Mouse (Mus musculus) small intestine, adult 2 months (tissue): ENCODE results near the gene Rplp2. TPM values are rescaled to one million over a fixed set of nuclear protein-coding genes. Genes with fewer than 3 reads are reported as not detected.
"Not testable (repeated sequence)": the region's sequence is repeated elsewhere in the genome, so short reads cannot be mapped to it uniquely, and the experiment has no call there.

Experiments
- H3K27ac ChIP-seq: fragments of 200-500 bp; 2 replicates; pipeline ENCODE4 v1.5.1; 2012; ENCODE audit warnings: low read depth, low read length, control low read depth, inconsistent platforms; ENCODE audit not compliant: insufficient read depth
- H3K27me3 ChIP-seq: fragments of 200-500 bp; 2 replicates; pipeline ENCODE4 v1.6.1; 2012; ENCODE audit warnings: mild to moderate bottlenecking, moderate library complexity, low read length, inconsistent platforms; ENCODE audit not compliant: control insufficient read depth, insufficient read depth
- H3K36me3 ChIP-seq: fragments of 200-500 bp; 2 replicates; pipeline ENCODE4 v1.6.1; 2012; ENCODE audit warnings: mild to moderate bottlenecking, low read length, control low read depth, inconsistent platforms; ENCODE audit not compliant: control insufficient read depth, insufficient read depth
- H3K4me1 ChIP-seq: fragments of 200-500 bp; 2 replicates; pipeline ENCODE4 v1.6.1; 2012; ENCODE audit warnings: low read length, inconsistent platforms, mixed read lengths; ENCODE audit not compliant: control insufficient read depth, insufficient read depth, insufficient read length
- H3K4me3 ChIP-seq: fragments of 200-500 bp; 2 replicates; pipeline ENCODE4 v1.5.1; 2012; ENCODE audit warnings: low read depth, mild to moderate bottlenecking, control low read depth, inconsistent platforms, low read length, moderate library complexity
- CTCF ChIP-seq: fragments of 200-500 bp; IDR thresholded peaks from 2 replicates; pipeline ENCODE4 v1.5.1; 2012; ENCODE audit warnings: low read depth, mild to moderate bottlenecking, control low read depth, inconsistent platforms, low read length, moderate library complexity, mixed read lengths; ENCODE audit not compliant: insufficient replicate concordance, insufficient read length; ENCODE audit errors: extremely low read depth
- POLR2A ChIP-seq: fragments of 200-500 bp; IDR thresholded peaks from 2 replicates; pipeline ENCODE4 v1.6.1; 2012; ENCODE audit warnings: low read depth, mild to moderate bottlenecking, control low read depth, inconsistent platforms, low read length, moderate library complexity
- WGBS: fragments of 180-500 bp; shearing (Covaris S2); methylation state at CpG from one replicate; pipeline ENCODE4 v1.1.7; 2018; 5-methylcytosine and 5-hydroxymethylcytosine counted together
- polyA plus RNA-seq: library from polyadenylated mRNA; depleted of rRNA; stranded (reverse); fragments of >200 nt; gene quantifications from 2 replicates; pipeline ENCODE4 v1.2.3, GENCODE M21; 2012

The Rplp2 gene
- polyA plus RNA-seq, 1 experiment: 441 TPM

DNA sequence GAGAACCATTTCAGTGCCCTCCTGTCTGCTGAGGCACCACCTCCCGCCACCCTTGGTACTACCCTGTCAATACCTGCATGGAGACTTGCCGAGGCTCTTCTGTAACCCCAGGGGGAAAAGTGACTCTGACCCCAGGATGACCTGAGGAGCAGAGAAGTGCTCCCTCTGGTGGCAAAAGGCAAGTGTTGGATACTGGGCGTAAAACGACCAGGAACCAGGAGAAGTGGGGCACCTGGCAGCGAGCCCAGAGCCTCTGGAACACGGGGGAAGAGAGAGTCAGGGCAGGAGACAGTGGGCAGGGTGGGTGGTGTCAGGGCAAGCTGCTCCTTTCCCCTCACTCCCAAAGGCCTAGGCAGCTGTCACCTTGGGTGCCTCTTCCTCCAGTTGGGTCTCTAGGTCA lies 6.6 kb upstream of the Rplp2 start:
- H3K27ac ChIP-seq: no peak overlapping the region
- WGBS: 18% methylated on average over 6 of the region's 6 CpGs
- no peaks in the 10 kb centered on the region for H3K27me3 ChIP-seq
- H3K4me1 ChIP-seq: peaks cover 23% of the 10 kb centered on the region
- no peak overlapping the region for H3K4me3 ChIP-seq
- TF ChIP-seq POLR2A (no peak), CTCF (peak; percentile 90; the same call in 1 of the 2 replicates)
- no peaks in the 10 kb centered on the region for H3K36me3 ChIP-seq

DNA sequence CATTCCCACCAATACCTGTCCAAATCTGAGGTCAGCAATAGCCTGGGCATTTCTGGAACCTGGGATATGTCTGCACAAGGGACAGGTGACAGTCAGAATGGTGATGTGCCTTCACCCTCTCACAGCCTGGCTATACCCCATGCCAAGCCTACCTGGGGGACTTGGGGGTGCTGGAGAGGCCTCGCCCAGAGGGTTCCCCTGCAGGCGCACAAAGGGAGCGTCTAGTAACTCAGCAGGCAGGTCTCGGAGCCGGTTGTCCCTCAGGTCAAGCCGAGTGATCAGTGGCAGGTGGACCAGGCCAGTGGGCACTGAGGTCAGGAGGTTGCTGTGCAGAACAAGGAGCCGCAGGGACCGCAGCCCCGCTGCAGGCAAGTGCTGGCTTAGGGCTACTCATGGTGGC lies 5.7 kb upstream of the Rplp2 start:
- no peak overlapping the region for H3K4me3 ChIP-seq

DNA sequence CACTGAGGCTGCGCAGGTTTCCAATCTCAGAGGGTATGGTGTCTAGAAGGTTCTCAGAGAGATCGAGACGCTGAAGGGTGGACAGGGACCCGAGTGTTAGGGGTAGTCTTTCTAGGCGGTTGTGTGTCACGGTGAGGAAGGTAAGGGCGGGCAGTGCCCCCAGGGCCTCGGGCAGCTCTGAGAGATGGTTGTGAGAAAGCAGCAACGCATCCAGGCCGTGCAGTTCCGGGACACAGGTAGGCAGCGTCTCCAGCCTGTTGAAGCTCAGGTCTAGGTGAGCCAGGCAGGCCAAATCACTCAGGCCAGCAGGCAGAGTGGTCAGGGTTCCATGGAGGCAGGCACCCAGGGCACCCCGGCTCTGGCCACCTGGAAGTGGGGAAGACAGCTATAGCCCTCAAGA lies 5.0 kb upstream of the Rplp2 start:
- TF ChIP-seq POLR2A: no peak
- TF ChIP-seq CTCF: no peak
- WGBS: 89% methylated on average over 13 of the region's 13 CpGs
- Histone ChIP-seq H3K4me1 (peaks cover 14% of the 10 kb centered on the region), H3K36me3 (no peaks in the 10 kb centered on the region), H3K27ac (no peak overlapping the region), H3K4me3 (no peak overlapping the region), H3K27me3 (no peaks in the 10 kb centered on the region)

More for the DNA sequence above, 5.7 kb upstream of the Rplp2 start:
- TF ChIP-seq POLR2A (no peak), CTCF (no peak)
- Histone ChIP-seq H3K27ac (no peak overlapping the region), H3K27me3 (no peaks in the 10 kb centered on the region), H3K4me1 (peaks cover 15% of the 10 kb centered on the region), H3K36me3 (no peaks in the 10 kb centered on the region)
- 96% methylated on average over 9 of the region's 9 CpGs for WGBS

DNA sequence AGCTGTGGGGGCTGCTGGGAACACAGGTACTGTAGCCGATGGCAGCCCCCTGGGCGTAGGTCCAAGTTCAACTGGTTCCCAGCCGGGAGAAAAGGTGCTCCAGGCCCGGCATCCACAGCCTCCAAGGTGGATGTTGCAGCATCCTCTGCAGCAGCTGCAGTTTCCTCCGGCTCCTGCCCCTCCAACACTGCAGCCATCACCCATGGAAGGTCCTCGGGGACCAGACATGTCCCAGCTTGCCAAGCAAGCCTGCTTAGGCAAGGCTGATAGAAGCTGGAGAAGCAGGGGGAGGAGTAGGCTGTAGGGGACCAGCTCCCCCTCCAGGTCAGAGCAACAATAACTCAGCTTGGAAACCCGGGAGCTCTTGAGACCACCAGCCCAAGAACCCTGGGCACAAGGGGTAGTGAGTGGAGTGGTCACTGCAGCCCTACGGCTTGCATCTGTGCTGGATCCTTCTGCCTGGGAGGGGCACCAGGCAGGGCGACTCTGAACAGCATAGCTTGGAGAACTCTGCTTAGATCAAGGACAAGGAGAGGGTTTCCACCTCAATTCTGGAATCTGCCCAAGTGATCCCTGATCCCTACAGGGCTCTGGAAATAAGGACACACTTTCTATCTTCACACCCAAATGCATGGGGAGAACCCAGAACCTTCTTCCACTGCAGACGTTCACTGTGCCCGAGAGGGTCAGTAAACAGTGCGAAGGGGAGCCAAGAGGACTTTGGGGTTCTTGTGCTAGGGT lies 3.9 kb upstream of the Rplp2 start:
- H3K36me3 ChIP-seq: no peaks in the 10 kb centered on the region
- WGBS: 4% methylated on average over 12 of the region's 12 CpGs
- H3K27me3 ChIP-seq: no peaks in the 10 kb centered on the region
- peaks cover 14% of the 10 kb centered on the region for H3K4me1 ChIP-seq
- H3K27ac ChIP-seq: 0 out of 2 replicates have a peak overlapping the region, but pooled peaks have one; percentile 8
- TF ChIP-seq POLR2A: no peak
- TF ChIP-seq CTCF: peak; percentile 36; the same call in 1 of the 2 replicates
- H3K4me3 ChIP-seq: peak overlapping the region; percentile 82

DNA sequence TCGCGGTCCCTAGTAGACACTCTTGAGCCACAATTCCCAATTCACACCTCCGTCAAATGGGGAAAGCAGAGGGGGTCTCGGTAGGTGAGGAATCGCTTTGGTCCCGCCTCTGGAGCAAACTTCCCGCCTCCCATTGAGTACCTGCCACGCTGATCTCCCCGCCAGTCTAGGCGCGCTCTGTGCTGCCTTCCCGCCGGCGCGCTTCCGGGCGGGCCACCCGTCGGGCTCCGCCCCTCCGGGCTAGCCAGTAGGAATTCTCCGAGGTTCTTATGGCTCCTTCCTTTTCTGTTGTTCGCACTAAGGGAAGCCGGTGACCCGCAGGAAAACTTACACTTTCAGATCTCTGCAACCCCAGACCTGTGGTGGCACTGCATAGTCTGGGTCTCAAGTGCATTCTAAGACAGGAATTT lies 3.3 kb upstream of the Rplp2 start, which contains the start of gene Pidd1:
Pidd1 (minus strand) TSS at position 198 of the 410 bp plus-strand sequence.
- under 1% methylated on average over 25 of the region's 25 CpGs for WGBS
- Histone ChIP-seq H3K36me3 (peaks cover 4% of the 10 kb centered on the region), H3K27me3 (no peaks in the 10 kb centered on the region), H3K27ac (peak within 1 kb of the TSS; percentile 64), H3K4me1 (peaks cover 17% of the 10 kb centered on the region), H3K4me3 (peak within 1 kb of the TSS; percentile 82)
- no peak for TF ChIP-seq CTCF
- TF ChIP-seq POLR2A: peak; percentile 43; the same call in 1 of the 2 replicates

DNA sequence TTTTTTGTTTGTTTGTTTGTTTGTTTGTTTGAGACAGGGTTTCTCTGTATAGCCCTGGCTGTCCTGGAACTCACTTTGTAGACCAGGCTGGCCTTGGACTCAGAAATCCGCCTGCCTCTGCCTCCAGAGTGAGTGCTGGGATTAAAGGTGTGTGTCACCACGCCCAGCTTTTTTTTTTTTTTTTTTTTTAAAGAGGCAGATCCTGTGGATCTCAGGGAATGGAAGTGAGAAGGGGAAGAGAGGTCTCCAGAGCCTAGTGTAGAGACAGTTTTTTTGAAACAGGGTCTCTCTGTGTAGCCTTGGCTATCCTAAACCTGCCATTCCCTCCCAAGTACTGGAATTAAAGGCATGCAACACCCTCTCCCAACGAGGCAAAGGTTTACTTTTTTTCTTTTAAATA lies 796 bp upstream of the Rplp2 start:
- H3K27me3 ChIP-seq, H3K4me3 ChIP-seq, H3K27ac ChIP-seq: not testable (repeated sequence)
- Histone ChIP-seq H3K36me3 (peaks cover 20% of the 10 kb centered on the region), H3K4me1 (peaks cover 12% of the 10 kb centered on the region)
- 54% methylated on average over 3 of the region's 3 CpGs for WGBS

DNA sequence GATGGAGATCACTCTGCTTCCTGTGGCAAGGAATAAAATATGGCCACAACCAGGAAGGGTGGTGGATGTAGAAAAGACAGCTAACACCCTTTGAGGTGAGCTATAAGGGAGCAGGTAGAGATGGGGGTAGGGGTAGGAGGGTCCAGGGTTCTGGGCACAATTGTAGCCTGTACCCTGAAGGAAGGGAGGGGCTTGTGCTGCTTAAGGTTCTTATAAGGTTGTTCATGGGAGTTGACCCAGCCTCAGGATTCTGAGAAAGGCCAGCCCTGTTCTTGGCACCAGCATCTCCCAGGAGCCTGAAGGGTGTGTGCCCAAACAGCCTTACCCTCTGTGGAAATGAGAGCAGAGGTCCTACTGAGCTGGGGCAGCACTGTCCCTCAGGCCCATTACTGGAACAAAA lies 4.8 kb downstream of the Rplp2 start:
- H3K36me3 ChIP-seq: peaks cover 25% of the 10 kb centered on the region
- H3K4me1 ChIP-seq: peaks cover 16% of the 10 kb centered on the region
- no peaks in the 10 kb centered on the region for H3K27me3 ChIP-seq
- no peak overlapping the region for H3K27ac ChIP-seq
- TF ChIP-seq POLR2A: no peak
- H3K4me3 ChIP-seq: no peak overlapping the region
